Mouse (Mus musculus) 416B (cell line): ENCODE data around the gene Tigit.

Experiments used
- DNase-seq: peaks from one replicate; pipeline ENCODE4 v3.0.0; 2011; ENCODE audit warnings: low read depth

Gene Tigit

GRCm38 (mm10) chr16:43663978-43664579 lies at the start of gene Tigit:
TSS of gene Tigit (minus strand) at chr16:43664146.
- peak; percentile 91 for DNase-seq

GRCm38 (mm10) chr16:43711361-43711760 lies 47.4 kb upstream of the Tigit start:
- no peak for DNase-seq

- DNase-seq: no peak
Observed at GRCm38 (mm10) chr16:43710651-43711050, 46.7 kb upstream of the Tigit start.

GRCm38 (mm10) chr16:43710134-43710475 lies 46.2 kb upstream of the Tigit start:
- DNase-seq: no peak

GRCm38 (mm10) chr16:43709432-43710133 lies 45.6 kb upstream of the Tigit start:
- DNase-seq: peak; percentile 70

- peak; percentile 32 for DNase-seq
Observed at GRCm38 (mm10) chr16:43709062-43709413, 45.1 kb upstream of the Tigit start.

GRCm38 (mm10) chr16:43708335-43709061 lies 44.6 kb upstream of the Tigit start:
- peak; percentile 31 for DNase-seq

GRCm38 (mm10) chr16:43701765-43702504 lies 38.0 kb upstream of the Tigit start:
- DNase-seq: peak; percentile 49

GRCm38 (mm10) chr16:43700575-43700974 lies 36.6 kb upstream of the Tigit start:
- peak; percentile 76 for DNase-seq

GRCm38 (mm10) chr16:43698735-43699649 lies 35.0 kb upstream of the Tigit start:
- peak; percentile 95 for DNase-seq

- peak; percentile 78 for DNase-seq
Observed at GRCm38 (mm10) chr16:43697772-43698171, 33.8 kb upstream of the Tigit start.

GRCm38 (mm10) chr16:43695852-43696251 lies 31.9 kb upstream of the Tigit start:
- DNase-seq: no peak

- DNase-seq: peak; percentile 65
Observed at GRCm38 (mm10) chr16:43694104-43694503, 30.2 kb upstream of the Tigit start.

GRCm38 (mm10) chr16:43692611-43693010 lies 28.7 kb upstream of the Tigit start:
- DNase-seq: no peak

GRCm38 (mm10) chr16:43691741-43692140 lies 27.8 kb upstream of the Tigit start:
- no peak for DNase-seq

GRCm38 (mm10) chr16:43690912-43691311 lies 27.0 kb upstream of the Tigit start:
- DNase-seq: no peak

GRCm38 (mm10) chr16:43690211-43690690 lies 26.3 kb upstream of the Tigit start:
- no peak for DNase-seq

- DNase-seq: no peak
Observed at GRCm38 (mm10) chr16:43687968-43688367, 24.0 kb upstream of the Tigit start.

GRCm38 (mm10) chr16:43674400-43674799 lies 10.5 kb upstream of the Tigit start:
- no peak for DNase-seq

- no peak for DNase-seq
Observed at GRCm38 (mm10) chr16:43672697-43673096, 8.8 kb upstream of the Tigit start.

- no peak for DNase-seq
Observed at GRCm38 (mm10) chr16:43671972-43672371, 8.0 kb upstream of the Tigit start.
